Mouse (Mus musculus) neural tube, embryonic 15.5 days (tissue): ENCODE measurements around the gene Ccdc81. TPM values are rescaled to one million over a fixed set of nuclear protein-coding genes. Genes with fewer than 3 reads are reported as not detected.

ENCODE experiments used
- ATAC-seq: fragments of 200-750 bp; cut with Nextera tagmentation; 2 replicates; pipeline ENCODE4 v1.8.0; 2017; ENCODE audit warnings: mild to moderate bottlenecking, moderate TSS enrichment, moderate library complexity; ENCODE audit not compliant: low FRiP score
- H3K27ac ChIP-seq: fragments of 300-500 bp; sonication (generic); replicated peaks from 2 replicates; pipeline ENCODE4 v1.5.1; 2015; ENCODE audit warnings: mild to moderate bottlenecking, inconsistent platforms
- H3K27me3 ChIP-seq: fragments of 300-500 bp; sonication (generic); replicated peaks from 2 replicates; pipeline ENCODE4 v1.6.1; 2015; ENCODE audit warnings: inconsistent platforms
- H3K36me3 ChIP-seq: fragments of 300-500 bp; sonication (generic); 2 replicates; pipeline ENCODE4 v1.6.1; 2015; ENCODE audit warnings: inconsistent platforms
- H3K4me1 ChIP-seq: fragments of 300-500 bp; sonication (generic); 2 replicates; pipeline ENCODE4 v1.6.1; 2015; ENCODE audit warnings: inconsistent platforms
- H3K4me2 ChIP-seq: fragments of 300-500 bp; sonication (generic); 2 replicates; pipeline ENCODE4 v1.6.1; 2015; ENCODE audit warnings: inconsistent platforms, mild to moderate bottlenecking, moderate library complexity
- H3K4me3 ChIP-seq: fragments of 300-500 bp; sonication (generic); replicated peaks from 2 replicates; pipeline ENCODE4 v1.5.1; 2015; ENCODE audit warnings: mild to moderate bottlenecking, inconsistent platforms
- H3K9ac ChIP-seq: fragments of 300-500 bp; sonication (generic); replicated peaks from 2 replicates; pipeline ENCODE4 v1.6.1; 2015; ENCODE audit warnings: mild to moderate bottlenecking, inconsistent platforms
- H3K9me3 ChIP-seq: fragments of 300-500 bp; sonication (generic); replicated peaks from 2 replicates; pipeline ENCODE4 v1.6.1; 2016; ENCODE audit warnings: inconsistent platforms
- WGBS: fragments of 180-500 bp; shearing (Covaris S2); methylation state at CpG from one replicate; pipeline ENCODE4 v1.1.7; 2015; ENCODE audit warnings: mixed read lengths; 5-methylcytosine and 5-hydroxymethylcytosine counted together
- polyA plus RNA-seq: library from polyadenylated mRNA; unstranded; fragments of >200 nt; fragmentation: Nextera tagmentation; extraction: Ambion mirVana; gene quantifications from 2 replicates; pipeline ENCODE4 v1.2.1, GENCODE M21; 2015

The Ccdc81 gene
- polyA plus RNA-seq, 1 experiment from 2014 or later: 0.69 TPM

DNA sequence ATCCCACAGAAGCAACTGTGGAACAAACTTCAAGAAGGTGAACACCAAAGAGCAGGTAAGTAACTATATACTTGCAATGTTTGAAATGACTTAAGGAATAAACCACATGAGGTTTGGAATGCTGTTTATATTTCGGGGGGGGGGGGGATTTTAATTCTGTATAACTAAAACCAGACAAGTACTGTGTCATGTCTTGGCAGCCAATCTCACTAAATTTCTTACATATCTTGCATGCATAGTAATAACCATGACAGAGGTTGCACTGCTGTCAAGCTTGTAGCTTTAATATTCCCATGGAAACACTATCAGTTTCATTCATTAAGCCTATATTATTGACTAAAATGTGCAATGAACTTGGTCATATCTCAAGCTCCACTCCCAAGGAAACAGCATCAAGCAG, 48.2 kb downstream of the Ccdc81 start:
- no peaks in the 10 kb centered on the region for H3K9me3 ChIP-seq
- H3K36me3 ChIP-seq: no peaks in the 10 kb centered on the region
- no peak overlapping the region for H3K9ac ChIP-seq
- no peak overlapping the region for H3K27ac ChIP-seq
- no peaks in the 10 kb centered on the region for H3K27me3 ChIP-seq
- H3K4me2 ChIP-seq: no peak overlapping the region
- 90% methylated on average over 1 of the region's 1 CpGs for WGBS
- H3K4me1 ChIP-seq: peaks cover 6% of the 10 kb centered on the region
- no peak overlapping the region for H3K4me3 ChIP-seq
- no peak for ATAC-seq

DNA sequence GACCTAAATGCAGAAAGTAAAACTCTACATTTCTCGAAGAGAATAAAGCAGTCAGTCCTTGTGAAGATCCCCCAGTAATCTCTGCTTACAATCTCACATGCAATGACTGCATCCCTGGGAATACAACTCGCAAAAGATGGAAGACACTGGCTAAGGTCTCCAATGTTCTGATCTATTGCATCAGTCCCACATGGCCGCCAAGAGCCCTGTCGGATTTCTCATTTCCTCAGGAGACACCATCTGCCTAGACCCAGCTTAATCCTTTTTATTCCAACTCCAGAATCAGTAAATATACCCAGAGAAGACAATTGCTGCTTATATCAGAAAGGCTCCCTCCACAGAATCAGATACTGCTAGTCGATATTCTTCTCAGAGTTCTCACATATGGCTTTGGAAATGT, 50.3 kb downstream of the Ccdc81 start:
- no peak for ATAC-seq
- Histone ChIP-seq H3K9me3 (no peaks in the 10 kb centered on the region), H3K9ac (no peak overlapping the region), H3K4me2 (no peak overlapping the region), H3K36me3 (no peaks in the 10 kb centered on the region), H3K4me3 (no peak overlapping the region), H3K4me1 (peaks cover 6% of the 10 kb centered on the region), H3K27ac (no peak overlapping the region), H3K27me3 (no peaks in the 10 kb centered on the region)
- 84% methylated on average over 5 of the region's 5 CpGs for WGBS

- no peaks in the 10 kb centered on the region for H3K36me3 ChIP-seq
- H3K4me2 ChIP-seq: no peak overlapping the region
- H3K27ac ChIP-seq: no peak overlapping the region
- H3K27me3 ChIP-seq: no peaks in the 10 kb centered on the region
- peaks cover 6% of the 10 kb centered on the region for H3K4me1 ChIP-seq
- 78% methylated on average over 10 of the region's 10 CpGs for WGBS
- no peaks in the 10 kb centered on the region for H3K9me3 ChIP-seq
- no peak for ATAC-seq
- no peak overlapping the region for H3K9ac ChIP-seq
- no peak overlapping the region for H3K4me3 ChIP-seq
These were observed 51.0 kb downstream of the Ccdc81 start for GRCm38 (mm10) chr7:89852158-89853095.

- Histone ChIP-seq H3K27ac (no peak overlapping the region), H3K4me1 (no peaks in the 10 kb centered on the region; the same call in 1 of the 2 replicates), H3K9ac (no peak overlapping the region), H3K4me2 (no peak overlapping the region), H3K9me3 (no peaks in the 10 kb centered on the region), H3K27me3 (no peaks in the 10 kb centered on the region), H3K36me3 (no peaks in the 10 kb centered on the region), H3K4me3 (no peak overlapping the region)
- WGBS: 83% methylated on average over 3 of the region's 3 CpGs
- ATAC-seq: no peak
These were observed 52.9 kb downstream of the Ccdc81 start for GRCm38 (mm10) chr7:89850510-89850909.

- H3K4me1 ChIP-seq: no peaks in the 10 kb centered on the region
- 82% methylated on average over 4 of the region's 4 CpGs for WGBS
- no peak overlapping the region for H3K4me3 ChIP-seq
- no peaks in the 10 kb centered on the region for H3K27me3 ChIP-seq
- H3K4me2 ChIP-seq: no peak overlapping the region
- no peak for ATAC-seq
- no peaks in the 10 kb centered on the region for H3K9me3 ChIP-seq
- H3K9ac ChIP-seq: no peak overlapping the region
- H3K27ac ChIP-seq: no peak overlapping the region
- no peaks in the 10 kb centered on the region for H3K36me3 ChIP-seq
These were observed 57.8 kb downstream of the Ccdc81 start for GRCm38 (mm10) chr7:89845669-89846068.

- Histone ChIP-seq H3K9me3 (no peaks in the 10 kb centered on the region), H3K4me1 (no peaks in the 10 kb centered on the region), H3K27ac (no peak overlapping the region), H3K27me3 (no peaks in the 10 kb centered on the region), H3K36me3 (no peaks in the 10 kb centered on the region), H3K4me2 (no peak overlapping the region), H3K9ac (no peak overlapping the region), H3K4me3 (no peak overlapping the region)
- 34% methylated on average over 6 of the region's 6 CpGs for WGBS
- ATAC-seq: no peak
These were observed 59.9 kb downstream of the Ccdc81 start for GRCm38 (mm10) chr7:89843533-89843932.

GRCm38 (mm10) chr7:89843121-89843520, 60.3 kb downstream of the Ccdc81 start:
- Histone ChIP-seq H3K36me3 (no peaks in the 10 kb centered on the region), H3K9ac (no peak overlapping the region), H3K4me2 (no peak overlapping the region), H3K4me3 (no peak overlapping the region), H3K27me3 (no peaks in the 10 kb centered on the region), H3K27ac (no peak overlapping the region), H3K9me3 (no peaks in the 10 kb centered on the region), H3K4me1 (no peaks in the 10 kb centered on the region)
- no peak for ATAC-seq
- WGBS: 50% methylated on average over 6 of the region's 6 CpGs

DNA sequence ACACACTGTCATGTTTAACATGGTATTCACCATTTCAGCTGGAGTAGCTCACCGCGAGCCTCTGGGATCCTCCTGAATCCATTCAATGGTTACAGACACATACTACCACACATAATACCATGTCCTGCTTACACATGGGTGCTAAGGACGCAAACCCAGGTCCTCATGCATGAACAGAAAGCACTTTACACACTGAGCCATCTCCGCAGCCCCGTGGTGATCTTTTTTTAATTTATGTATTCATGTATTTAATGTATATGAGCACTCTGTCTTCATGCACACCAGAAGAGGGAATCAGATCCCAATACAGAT, 61.1 kb downstream of the Ccdc81 start:
- Histone ChIP-seq H3K27me3 (no peaks in the 10 kb centered on the region), H3K9ac (no peak overlapping the region), H3K4me1 (no peaks in the 10 kb centered on the region), H3K4me3 (no peak overlapping the region), H3K27ac (no peak overlapping the region), H3K4me2 (no peak overlapping the region), H3K36me3 (no peaks in the 10 kb centered on the region), H3K9me3 (no peaks in the 10 kb centered on the region)
- 91% methylated on average over 5 of the region's 5 CpGs for WGBS
- ATAC-seq: no peak

- Histone ChIP-seq H3K4me3 (no peak overlapping the region), H3K27ac (no peak overlapping the region), H3K36me3 (no peaks in the 10 kb centered on the region), H3K9ac (no peak overlapping the region), H3K4me2 (no peak overlapping the region), H3K4me1 (no peaks in the 10 kb centered on the region), H3K9me3 (no peaks in the 10 kb centered on the region), H3K27me3 (no peaks in the 10 kb centered on the region)
- 36% methylated on average over 15 of the region's 15 CpGs for WGBS
- ATAC-seq: peak; percentile 86
These were observed 61.6 kb downstream of the Ccdc81 start for GRCm38 (mm10) chr7:89841670-89842403.

GRCm38 (mm10) chr7:89839721-89840120, 63.7 kb downstream of the Ccdc81 start:
- H3K4me2 ChIP-seq: no peak overlapping the region
- H3K9ac ChIP-seq: no peak overlapping the region
- no peak overlapping the region for H3K27ac ChIP-seq
- H3K4me1 ChIP-seq: no peaks in the 10 kb centered on the region
- no peaks in the 10 kb centered on the region for H3K9me3 ChIP-seq
- H3K36me3 ChIP-seq: no peaks in the 10 kb centered on the region
- no peak overlapping the region for H3K4me3 ChIP-seq
- no peak for ATAC-seq
- H3K27me3 ChIP-seq: no peaks in the 10 kb centered on the region
- 85% methylated on average over 8 of the region's 8 CpGs for WGBS

GRCm38 (mm10) chr7:89837841-89838240, 65.6 kb downstream of the Ccdc81 start:
- no peak for ATAC-seq
- Histone ChIP-seq H3K4me2 (no peak overlapping the region), H3K4me1 (no peaks in the 10 kb centered on the region), H3K4me3 (no peak overlapping the region), H3K27ac (no peak overlapping the region), H3K27me3 (no peaks in the 10 kb centered on the region), H3K36me3 (no peaks in the 10 kb centered on the region), H3K9ac (no peak overlapping the region), H3K9me3 (no peaks in the 10 kb centered on the region)
- WGBS: 70% methylated on average over 4 of the region's 4 CpGs

DNA sequence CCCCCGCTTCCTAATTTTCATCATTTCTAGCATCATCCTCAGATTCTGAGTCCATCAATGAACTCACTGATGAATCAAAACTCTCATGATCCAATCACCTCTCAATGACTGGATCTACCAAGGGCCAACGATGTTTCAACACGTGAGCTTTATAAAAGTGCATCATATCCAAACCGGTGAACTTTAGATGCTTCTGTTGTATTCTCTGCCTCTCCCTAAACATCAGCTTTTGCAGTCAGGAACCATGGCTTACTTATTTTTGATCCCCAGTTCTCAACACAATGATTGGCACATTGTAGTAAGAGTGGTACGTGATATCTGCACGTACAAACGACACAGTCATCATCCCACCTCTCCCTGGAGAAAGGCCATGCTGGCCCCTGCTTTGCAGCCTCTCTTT, 66.8 kb downstream of the Ccdc81 start:
- H3K36me3 ChIP-seq: no peaks in the 10 kb centered on the region
- H3K4me2 ChIP-seq: no peak overlapping the region
- no peaks in the 10 kb centered on the region for H3K9me3 ChIP-seq
- no peak overlapping the region for H3K9ac ChIP-seq
- H3K27me3 ChIP-seq: no peaks in the 10 kb centered on the region
- no peak overlapping the region for H3K27ac ChIP-seq
- ATAC-seq: no peak
- no peak overlapping the region for H3K4me3 ChIP-seq
- H3K4me1 ChIP-seq: no peaks in the 10 kb centered on the region
- 96% methylated on average over 7 of the region's 7 CpGs for WGBS
